Mouse (Mus musculus) right cerebral cortex, postnatal 4 days (tissue): Measurements from ENCODE around the gene Lhx5.
A peak's percentile ranks its signal among the peaks of the same experiment; 100 is the strongest.

Experiments
- DNase-seq: peaks from one replicate; pipeline ENCODE4 v3.0.0-alpha.2; 2022

Lhx5 gene

GRCm38 (mm10) chr5:120431649-120432485, at the start of gene Lhx5:
TSS of gene Lhx5 (plus strand) at chr5:120431699.
- peak; percentile 65 for DNase-seq

DNA sequence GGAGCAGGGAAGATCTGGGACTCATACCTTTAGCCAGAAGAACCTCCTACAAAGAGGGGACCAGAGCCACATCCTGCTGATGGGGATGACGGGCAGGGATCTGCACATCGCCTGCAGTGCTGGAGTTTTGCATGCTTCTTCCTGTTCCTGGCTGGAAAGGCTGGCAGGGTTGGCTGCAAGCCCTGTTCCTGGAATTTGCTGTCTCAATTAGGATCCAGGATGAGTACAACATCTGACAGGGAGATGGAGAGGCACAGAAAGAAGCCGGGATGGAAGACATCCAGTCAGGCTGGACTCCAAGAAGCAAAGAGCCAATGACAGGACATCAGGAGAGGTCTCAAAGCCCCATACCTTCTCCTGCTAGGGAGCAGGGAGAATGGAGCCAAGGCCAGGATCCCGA, 45.1 kb upstream of the Lhx5 start:
- no peak for DNase-seq

GRCm38 (mm10) chr5:120388765-120389164, 42.7 kb upstream of the Lhx5 start:
- no peak for DNase-seq

DNA sequence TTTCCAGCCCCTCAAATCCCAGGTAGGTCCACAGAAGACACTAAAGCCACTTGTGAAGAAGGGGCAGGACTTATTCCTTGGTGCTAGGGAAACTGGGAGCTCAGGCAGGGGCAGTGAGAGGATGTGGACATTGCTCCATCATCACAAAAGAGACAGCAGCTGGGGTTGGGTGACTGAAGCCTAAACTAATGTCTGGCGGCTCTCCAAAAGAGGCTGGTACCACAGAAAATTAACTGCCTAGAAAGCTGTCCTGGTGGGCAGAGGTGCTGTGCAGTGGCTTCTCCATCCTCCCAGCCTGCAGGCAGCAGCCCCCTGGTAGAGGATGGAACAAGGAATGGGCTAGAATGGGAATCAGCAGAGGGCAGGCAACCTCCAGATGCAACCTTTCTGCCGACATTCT, 41.5 kb upstream of the Lhx5 start:
- no peak for DNase-seq

- DNase-seq: no peak
These were observed 37.4 kb upstream of the Lhx5 start for GRCm38 (mm10) chr5:120393871-120394667.

GRCm38 (mm10) chr5:120397988-120398387, 33.5 kb upstream of the Lhx5 start:
- DNase-seq: no peak

DNA sequence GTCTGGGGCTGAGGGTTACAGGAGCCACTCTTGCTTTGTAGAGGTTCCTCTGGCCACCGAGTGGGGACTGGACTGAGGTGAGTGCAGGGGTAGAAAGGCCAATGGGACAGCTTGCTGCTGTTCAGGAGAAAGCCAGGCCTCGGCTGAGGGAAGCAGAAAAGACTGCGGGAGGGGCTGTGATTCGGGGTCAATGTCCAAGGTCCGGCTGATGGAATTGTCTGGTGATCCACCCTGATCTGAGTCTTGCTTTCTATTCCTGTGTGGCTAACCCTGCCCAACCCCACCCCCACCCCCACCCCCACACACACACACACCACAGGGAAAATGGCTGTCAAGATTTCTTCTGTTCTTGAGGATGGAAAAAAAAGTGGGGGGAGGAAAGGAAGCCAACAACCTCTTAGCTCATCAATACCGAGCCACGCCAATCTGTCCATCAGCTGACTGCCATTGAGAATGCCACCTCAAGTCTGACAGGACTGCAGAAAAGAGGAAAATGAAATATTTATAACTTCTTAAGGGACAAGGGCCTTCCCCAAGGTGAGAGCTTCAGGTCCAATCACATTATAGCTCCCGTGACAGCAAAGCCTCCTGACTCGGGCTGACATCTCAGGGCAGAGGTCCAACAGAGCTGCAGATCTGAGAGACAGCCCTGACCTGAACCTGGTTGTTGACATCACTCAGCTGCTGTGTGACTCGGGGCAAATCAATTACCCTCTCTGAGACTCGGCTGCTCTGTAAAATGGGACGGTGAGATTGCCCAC, 26.5 kb upstream of the Lhx5 start:
- no peak for DNase-seq

DNA sequence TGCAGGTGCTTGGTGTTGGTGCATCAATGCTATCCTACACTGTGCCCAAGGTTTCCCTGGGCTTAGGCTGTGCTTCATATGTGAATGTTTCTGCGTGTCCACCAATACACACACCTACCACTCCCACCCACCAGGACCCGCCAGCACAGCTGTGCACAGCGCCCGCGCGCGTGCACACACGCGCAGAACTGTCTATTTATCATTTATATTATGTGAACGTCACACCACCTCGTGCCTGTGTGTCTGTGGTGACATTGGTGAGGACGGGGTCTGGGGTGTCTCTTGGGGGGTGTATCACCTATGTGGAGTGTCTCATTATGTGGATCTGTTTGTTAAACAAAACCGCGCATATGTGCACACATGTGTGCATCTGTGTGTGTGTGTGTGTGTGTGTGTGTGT, 22.6 kb upstream of the Lhx5 start:
- DNase-seq: no peak

DNA sequence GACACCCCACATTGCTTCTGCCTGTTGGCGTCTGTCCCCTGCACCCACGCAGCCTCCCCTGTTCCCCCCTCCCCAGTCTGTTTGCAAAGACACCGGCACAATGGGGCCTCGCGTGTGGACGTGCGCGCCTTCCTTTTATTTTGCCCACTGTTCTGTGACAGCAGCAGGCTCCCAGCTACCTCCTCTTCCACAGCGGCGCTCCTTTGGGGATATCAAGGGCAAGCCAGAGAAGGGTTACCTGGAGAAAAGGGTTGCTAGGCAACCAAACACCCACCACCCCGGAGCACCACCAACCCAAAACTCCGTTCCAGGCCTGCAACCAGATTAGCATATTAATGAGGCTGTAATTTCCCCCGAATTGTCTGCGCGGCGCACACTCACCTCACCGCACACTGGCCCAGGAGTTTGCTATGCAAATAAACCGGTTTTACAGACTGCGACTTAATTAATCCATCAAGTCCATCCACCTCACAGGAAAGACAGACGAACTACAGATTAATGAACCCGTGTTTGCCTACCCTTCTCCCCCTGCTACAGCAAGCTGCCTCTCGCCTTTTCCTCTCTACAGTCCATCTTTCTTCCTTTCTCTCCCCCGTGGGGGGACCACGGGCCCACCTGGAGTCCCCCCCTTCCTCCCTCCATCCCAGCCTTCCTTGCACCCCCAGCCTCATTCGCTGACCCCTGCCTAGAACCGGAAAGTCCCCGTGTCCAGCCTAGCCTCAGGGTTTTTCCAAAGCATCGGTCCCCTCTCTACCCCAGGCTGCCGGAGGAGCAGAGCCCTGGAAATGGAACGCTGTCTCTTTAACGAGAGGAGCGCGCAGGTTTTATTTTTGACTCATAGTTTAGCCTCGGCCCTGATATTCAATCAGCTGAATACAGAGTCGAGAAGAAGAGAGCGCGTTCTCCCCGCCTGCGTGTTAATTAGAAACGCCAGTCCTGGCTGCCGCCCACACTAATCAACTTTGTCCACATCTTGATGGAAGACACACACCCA, 21.8 kb upstream of the Lhx5 start:
- peak; percentile 43 for DNase-seq

DNA sequence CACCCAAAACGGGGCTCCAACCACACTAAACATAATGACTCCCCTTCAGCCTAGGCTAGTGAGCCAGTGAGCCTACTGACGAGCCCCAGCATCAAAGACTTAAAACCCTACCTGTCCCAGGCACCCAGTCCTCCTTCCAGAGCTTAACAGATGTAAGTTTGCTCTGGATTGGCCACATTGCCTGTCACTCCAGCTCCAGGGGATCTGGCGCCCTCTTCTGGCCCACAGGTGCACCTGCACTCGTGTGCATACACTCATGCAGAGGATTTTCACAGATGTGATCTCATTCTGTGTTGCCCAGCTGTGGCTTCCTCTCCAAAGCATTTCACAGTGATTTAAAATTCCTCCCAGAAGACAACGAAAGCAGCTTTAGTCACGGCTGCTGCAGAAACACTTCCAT, 18.1 kb upstream of the Lhx5 start:
- DNase-seq: no peak

- no peak for DNase-seq
These were observed 11.4 kb upstream of the Lhx5 start for GRCm38 (mm10) chr5:120420106-120420505.

DNA sequence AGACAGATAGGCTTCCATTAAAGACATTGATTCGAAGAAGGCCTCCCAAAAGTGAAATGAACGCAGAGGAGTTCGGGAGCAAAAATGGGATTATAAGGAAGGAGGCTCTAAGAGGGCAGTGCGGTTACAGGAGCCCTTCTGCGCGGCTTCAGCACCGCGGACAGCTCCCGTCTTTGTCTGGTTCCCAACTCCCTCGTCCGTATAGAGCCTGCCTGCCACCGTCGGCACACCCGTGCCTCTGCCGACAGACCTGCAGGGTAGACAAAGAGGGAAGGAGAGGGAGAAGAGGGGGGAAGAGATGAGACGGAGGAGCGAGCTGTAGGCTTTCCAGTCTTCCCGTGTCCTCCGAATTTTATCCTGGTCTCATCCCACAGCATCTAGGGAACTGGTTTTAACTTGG, 7.5 kb upstream of the Lhx5 start:
- DNase-seq: peak; percentile 69

DNA sequence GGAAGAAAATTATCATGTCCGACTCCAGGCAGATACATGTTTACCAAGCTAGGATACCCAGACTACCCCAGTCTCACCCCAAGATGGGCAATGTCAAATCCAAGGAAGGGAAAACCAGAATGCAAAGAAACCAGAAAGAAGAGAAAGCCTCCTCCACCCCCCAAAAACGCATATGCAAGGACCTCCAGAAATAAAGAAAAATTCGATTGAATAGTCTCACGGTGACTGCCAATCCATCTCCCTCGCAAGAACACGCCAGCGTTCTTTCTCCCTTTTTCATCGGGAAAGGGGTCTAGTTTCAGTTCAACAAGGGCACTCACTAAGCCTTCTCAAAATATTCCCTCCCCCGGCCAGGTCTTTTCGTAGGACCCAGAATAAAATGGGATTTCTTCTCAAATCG, 6.8 kb upstream of the Lhx5 start:
- no peak for DNase-seq

DNA sequence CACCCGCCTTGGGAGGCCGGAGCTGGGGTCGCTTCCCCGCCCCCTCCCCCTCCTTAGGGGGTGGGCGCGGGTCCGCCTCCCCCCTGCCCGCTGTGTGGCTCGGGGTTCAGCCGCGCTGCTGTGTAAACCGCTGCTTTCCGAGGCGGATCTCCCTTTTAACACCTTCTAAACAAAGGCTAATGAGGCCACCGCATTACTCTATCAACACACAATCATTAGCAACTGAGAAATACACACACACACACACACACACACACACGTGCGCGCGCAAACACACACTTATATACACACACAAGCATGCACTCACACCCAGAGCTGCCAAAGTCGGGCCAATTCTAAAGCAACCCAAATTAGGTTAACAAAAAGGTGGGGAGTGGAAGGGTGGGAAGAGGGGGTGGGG, 5.8 kb upstream of the Lhx5 start:
- no peak for DNase-seq

DNA sequence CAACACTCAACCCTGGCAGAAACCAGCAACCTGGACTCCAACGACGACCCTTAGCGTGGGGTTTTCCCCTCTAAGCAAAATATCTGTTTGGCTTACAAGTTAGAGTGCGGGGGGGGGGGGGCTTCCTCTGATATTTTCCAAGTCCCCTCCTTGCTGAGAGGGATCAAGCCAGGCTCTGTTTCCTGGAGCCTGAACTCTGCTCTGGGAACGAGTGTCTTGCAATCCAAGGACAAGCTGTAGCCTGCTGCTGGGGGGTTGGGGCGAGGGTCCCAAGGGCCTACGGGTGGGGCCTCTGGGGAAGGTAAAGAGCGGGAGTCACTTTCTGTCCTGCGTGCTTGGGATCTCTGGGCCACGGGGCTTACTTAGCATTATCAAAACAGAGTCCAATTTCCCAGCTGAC, 4.9 kb upstream of the Lhx5 start:
- no peak for DNase-seq

DNA sequence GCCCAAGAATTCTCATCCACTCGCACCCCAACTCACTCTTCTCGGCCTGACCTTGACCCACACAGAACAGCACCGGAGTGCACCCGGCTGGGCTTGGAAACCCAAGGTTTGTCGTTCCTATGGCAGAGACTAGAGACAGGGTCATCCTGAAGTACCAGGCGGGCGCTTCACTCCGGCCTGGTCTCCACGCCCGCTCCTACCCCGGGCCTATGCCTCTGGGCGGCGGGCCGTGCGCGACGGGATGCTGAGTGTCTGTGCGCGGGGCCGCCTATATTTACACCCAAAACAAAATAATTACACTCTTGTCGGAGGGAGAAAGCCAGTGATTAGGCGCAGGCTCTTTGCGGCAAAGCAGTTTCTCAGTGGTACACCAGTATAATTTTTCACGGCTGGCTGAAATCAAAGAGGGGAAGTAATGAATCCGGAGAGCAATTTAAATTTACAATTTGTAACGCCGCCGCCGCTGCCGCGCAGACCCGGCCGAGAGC, 4.0 kb upstream of the Lhx5 start:
- DNase-seq: no peak

DNA sequence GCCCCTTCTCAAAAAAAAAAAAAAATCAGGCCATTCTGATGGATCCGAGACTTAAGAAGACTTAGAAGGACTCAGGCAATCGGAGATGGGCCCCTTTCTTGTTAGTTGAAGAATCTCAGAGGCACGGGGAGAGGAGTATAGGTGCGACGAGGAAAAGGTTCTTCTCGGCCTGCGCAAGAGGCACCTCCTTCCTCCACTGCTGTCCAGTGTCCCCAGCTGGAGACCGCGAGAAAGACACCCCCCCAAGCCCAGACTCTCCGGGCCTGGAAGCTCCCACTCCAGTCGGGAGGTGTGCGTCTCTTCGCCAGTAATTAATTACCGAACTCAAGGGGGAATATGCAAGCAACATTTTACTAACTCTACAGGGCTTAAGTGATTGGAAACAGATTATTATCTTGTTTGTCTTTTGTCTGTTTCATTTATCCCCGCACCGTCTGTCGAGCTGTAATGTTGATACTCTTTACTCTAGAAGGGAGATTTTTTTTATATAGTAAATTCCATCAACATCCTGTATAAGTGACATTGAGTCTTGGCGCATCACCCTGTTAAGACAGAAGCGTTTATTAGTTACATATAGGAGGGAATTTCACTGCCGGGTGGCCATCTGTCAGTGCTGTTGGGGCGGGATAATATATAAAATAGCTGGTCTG, 3.2 kb upstream of the Lhx5 start:
- no peak for DNase-seq

- no peak for DNase-seq
These were observed 2.5 kb upstream of the Lhx5 start for GRCm38 (mm10) chr5:120428990-120429389.

- DNase-seq: no peak
These were observed 1.8 kb upstream of the Lhx5 start for GRCm38 (mm10) chr5:120429692-120430091.

- peak; percentile 17 for DNase-seq
These were observed 407 bp upstream of the Lhx5 start for GRCm38 (mm10) chr5:120431001-120431583.

GRCm38 (mm10) chr5:120432486-120433015, 1.1 kb downstream of the Lhx5 start:
- DNase-seq: no peak
